Mouse (Mus musculus) embryo, embryonic 10 days (tissue): ENCODE measurements around the gene B230217C12Rik.

Experiments used
- DNase-seq: peaks from one replicate; pipeline ENCODE4 v3.0.0-alpha.2; 2015; ENCODE audit warnings: low spot score

B230217C12Rik gene

DNA sequence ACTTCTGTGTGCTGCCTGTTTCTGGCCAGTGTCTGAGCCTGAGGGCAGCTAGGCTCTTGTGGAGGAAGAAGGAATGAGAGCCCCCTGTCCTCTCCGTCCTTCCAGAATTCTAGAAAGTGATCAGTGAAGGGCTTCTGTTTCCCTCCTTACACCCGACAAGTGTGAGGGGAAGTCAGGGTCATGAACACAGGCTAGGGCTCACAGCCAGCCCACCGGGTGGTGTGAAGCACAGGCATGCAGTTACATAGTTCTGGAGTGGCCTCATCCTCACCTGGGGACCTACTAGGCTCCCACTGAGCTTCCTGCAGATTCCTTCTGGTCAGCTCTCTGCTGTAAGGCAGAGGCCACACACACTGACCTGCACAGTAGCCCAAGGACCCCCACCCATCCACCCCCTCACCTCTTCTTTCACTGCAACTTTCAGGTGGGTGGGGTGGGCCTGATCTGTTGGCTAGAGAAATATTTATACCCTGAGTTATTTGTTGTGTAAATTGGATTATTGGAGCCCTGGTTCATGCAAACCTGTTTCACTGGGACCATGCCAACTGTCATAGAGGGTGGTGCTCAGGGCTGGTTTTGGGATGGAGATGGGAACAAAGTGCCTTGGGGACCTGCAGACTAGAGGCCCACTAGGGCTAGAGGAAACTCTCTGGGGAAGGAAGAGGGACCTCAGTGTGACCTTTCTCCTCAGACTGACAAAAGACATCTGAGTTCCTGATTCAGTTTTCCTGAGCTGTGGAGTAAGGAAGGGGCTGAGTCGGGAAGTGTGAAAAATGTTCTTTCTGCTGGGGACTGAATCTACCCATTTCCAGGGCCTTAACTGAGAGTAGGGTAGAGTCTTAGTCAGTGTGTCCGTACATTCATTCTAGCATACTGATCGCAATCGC, 31.1 kb upstream of the B230217C12Rik start:
- DNase-seq: no peak

DNA sequence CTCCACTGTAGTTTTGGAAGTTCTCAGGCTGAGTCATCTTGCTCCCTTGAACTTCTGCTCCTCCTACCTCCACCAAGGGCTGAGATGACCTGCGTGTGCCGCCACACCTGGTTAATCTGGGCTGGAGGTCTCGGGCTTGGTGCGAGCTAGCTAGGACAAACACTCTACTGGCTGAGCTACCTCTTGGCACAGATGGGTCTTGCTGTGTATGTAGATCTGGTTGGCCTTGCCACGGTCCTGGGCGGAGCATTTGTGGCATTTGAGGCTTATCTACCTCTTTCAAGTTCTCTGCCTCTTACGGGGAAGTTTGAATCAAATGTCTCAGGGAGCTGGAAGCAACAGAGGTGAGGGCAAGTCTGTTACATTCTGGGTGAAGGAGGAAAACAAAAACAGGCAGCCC, 30.2 kb upstream of the B230217C12Rik start:
- DNase-seq: no peak

DNA sequence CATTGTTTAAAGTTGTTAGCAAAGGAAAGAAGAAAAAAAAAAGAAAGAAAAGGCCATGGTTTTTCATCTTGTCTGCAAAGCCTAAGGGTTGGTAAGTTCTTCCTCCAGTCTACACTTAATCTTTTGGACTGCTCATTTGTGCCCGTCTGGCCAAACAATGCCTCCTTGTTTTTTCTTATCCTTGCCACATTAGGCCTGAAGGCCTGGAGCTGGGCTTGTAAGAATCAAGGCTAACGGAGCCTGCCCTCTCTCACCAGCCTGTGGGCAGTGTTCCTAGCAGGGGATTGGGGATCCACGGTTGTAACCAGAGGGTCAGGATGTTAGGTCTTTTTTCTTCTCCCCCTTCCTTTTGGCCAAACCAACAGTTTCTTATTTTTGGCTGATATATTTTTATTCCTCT, 29.6 kb upstream of the B230217C12Rik start:
- no peak for DNase-seq

GRCm38 (mm10) chr11:97811569-97812362, 28.8 kb upstream of the B230217C12Rik start:
- peak; percentile 41 for DNase-seq

DNA sequence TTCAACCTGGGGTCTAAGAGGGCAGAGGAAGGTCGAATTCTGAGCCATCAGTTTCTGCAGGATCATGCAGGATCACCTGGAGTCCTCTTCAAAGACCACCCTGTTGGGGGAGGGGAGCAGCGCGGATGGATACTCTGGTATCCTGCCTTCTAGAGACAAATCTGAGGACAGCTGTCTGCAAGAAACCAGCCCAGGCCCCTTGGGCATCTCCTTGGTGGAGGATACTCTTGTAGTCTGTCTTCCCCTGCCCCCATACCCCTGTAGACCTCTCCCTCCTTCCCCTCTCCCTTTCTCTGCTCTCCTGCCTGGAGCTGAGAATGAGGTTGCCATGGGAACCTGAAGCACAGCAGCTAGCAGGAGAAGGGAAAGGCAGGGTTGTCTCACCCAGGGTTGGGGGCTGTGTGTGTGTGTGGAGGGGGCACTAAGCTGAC, 28.1 kb upstream of the B230217C12Rik start:
- DNase-seq: peak; percentile 82

GRCm38 (mm10) chr11:97813085-97813484, 27.5 kb upstream of the B230217C12Rik start:
- no peak for DNase-seq

DNA sequence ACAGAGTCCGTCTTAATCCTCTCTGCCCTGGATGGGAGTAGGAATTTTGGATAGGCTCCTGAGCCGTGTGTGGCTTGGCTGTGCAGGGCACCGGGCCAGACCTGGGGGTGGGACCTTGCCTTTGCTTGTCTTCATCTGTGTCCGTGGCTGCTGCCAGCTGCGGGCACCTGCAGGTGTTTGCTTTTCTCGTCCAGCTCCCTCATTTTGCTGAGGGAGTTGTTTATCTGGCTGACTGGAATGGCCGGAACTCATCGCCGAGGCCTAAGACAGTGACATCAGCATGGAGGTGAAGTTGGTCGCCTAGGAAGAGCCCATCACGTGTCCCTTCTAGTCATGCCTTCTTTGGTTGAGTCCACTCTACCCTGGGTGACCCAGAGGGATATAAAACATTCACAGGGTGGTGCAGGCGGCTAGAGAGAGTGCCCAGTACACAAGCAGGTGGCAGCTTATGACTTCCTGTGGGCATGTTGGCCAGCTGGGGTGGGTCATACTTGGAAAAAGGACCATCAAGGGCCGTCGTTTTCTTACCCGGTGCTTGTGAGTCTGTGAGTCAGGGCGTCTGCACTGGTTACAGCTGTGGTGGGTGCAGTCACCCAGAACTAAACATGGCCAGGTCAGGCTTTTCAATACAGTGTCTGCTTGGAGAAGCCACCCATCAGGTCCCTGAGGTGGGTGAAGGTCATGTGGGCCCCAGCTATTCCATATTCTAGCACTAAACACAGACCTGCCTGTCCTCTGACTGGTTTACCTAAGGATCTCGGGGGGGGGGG, 26.6 kb upstream of the B230217C12Rik start:
- no peak for DNase-seq

DNA sequence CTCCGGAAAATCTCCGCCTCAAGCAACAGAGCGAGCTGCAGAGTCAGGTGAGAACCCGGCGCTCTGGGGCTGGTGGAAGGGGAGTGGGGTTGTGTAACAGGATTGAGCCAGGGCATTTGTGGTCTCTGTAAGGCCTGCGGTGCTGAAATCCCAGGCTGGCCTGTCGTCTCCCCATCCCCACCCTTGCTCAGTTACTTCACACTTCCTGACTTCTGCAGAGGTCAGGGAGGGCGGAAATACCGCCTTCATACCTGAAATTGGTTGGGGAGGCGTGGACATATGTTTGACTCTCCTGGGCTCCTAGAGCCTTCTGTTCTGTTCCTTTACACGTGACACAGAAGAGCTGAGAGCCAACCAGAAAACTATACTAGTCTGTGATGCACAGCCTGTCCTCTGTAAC, 24.8 kb upstream of the B230217C12Rik start:
- no peak for DNase-seq

GRCm38 (mm10) chr11:97816176-97816575, 24.4 kb upstream of the B230217C12Rik start:
- DNase-seq: no peak

DNA sequence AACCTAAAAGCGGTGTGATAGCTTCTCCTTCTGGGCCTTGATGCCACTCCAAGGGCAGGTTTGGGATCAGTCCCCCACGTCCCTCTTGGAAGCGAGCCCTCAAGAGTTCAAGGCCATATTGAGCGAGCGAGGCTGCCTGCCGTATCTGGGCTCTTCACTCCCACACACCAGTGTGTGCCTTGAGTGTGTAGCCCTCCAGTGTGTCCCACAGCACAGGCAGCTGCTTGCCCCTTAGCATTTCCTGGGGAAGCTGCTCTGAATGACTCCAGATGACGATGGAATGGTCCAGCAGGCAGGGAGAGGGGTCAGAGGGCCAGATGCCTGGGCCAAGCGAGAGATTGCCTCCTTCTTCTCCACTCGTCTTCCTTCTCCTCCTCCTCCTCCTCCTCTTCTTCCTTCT, 23.7 kb upstream of the B230217C12Rik start:
- DNase-seq: peak; percentile 75

DNA sequence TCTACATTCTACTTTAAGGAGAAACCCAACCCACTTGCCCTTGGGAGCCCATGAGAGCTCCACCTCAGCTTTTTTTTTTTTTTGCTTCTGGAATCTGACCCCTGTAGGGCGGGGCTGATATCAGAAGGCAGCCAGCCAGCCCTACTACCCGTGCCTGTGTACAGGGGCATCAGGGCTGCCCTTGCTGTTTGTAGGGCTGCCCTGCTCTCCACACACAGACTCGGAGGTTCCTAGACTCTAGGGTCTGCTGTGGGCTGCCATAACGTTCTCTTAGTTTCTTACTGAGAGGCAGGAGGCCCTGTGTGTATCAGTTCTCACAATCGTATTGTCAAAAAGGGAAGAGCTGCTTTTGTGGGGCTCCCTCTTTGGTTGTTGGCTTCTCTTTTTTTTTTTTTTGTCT, 23.2 kb upstream of the B230217C12Rik start:
- peak; percentile 55 for DNase-seq

- peak; percentile 32 for DNase-seq
These were observed 22.6 kb upstream of the B230217C12Rik start for GRCm38 (mm10) chr11:97818003-97818402.

GRCm38 (mm10) chr11:97818571-97818970, 22.0 kb upstream of the B230217C12Rik start:
- peak; percentile 90 for DNase-seq

- DNase-seq: no peak
These were observed 21.5 kb upstream of the B230217C12Rik start for GRCm38 (mm10) chr11:97819102-97819501.

DNA sequence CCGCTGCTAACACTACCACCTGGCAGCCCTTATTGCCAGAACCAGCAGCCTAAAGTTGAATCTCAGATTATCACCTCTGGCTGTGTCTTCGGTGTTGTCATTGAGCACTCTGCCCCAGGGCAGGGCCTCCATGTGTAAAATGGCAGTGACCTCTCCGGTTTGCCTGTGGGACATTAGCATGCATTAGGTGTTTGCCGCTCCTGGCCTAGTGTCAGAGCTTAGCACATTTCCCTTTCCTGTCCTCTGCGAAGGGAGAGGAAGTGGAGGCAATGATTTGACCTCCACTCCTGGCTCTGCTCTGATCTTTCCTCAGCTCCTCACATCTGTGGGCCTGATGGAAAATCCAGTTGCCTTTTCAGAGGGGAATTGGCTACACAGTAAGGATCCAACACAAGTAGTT, 20.7 kb upstream of the B230217C12Rik start:
- no peak for DNase-seq

DNA sequence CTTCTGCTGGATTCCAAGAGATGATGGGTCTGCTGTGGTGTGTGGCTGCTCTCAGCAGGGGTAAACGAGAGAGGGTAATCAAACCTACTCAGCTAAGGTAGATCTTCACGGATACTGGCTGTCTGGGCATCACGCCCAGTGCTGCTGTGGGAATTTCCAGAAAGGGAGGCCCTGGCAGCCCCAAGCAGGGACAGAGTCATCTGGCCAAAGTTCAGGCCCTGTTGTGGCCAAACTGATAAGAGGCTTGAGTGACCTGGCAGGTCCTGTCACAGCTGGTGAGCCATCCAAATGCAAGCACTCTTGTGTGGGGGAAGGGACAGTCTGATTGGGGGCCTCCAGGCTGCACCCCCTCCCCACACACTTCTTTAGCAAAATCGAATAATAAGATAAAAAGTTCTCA, 19.7 kb upstream of the B230217C12Rik start:
- no peak for DNase-seq

DNA sequence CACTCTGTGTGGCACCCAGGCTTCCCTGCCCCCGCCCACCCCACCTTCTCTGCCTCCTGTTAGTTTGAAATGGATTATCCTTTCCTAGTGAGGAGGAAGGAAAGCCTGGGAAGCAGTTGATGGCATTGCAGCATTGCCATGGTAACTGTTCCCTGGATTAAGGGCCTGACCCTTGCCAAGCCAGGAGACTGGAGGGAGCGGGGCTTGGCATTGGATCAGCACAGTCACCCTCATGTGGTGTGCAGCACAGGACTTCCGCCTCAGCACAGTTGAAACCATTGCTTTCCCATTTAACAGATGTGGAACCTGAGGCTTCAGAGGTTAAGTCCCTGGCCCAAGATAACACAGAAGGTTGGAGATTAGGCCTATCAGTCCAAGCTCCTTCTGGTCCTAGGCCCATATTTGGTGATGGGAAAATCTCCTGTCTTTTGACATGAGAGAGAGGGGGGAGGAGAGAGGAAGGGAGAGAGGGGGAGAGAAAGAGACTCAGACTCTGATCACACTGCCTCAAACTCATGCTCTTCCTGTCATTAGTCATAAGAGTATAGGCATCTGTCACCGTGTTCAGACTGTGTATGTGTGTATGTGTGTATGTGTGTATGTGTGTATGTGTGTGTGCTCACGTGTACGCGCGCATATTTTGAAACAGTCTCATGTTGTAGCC, 19.0 kb upstream of the B230217C12Rik start:
- DNase-seq: no peak

DNA sequence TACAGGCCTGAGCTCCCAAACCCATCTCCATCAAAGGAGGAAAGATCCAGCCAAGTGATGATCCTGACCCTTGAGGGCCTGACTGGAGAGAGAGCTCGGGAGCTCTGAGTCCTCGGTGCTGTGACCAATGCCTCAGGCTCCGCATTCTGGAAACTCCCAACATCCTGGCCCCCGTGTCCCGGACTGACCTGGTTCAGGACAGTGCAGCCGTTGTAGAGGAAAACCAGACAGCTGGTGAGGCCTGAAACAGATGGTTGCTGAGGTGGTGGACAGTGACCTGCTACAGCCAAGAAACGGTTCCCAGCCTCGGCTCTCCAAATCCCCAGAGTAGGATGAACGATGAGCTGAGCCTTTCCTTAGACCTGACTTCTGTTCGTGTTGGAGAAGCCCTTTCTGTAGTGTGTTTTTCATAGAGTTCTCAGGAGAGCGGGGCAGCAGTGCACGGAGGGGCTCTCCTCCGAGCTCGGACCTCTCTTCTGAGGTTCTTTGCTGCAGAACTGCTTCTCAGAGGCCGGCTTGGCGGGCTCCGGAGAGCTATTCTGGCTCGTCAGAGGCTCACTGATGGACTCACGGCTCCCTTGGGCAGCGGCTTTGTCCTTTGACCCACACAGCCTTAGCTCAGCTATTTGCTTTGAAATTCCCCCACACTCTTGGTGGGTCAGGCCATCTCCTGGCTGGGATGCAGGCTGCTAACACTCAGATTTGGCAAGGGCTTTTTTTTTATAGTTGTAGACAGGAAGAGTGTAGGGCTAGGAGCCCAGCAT, 17.6 kb upstream of the B230217C12Rik start:
- DNase-seq: peak; percentile 36

GRCm38 (mm10) chr11:97824168-97824567, 16.4 kb upstream of the B230217C12Rik start:
- no peak for DNase-seq

DNA sequence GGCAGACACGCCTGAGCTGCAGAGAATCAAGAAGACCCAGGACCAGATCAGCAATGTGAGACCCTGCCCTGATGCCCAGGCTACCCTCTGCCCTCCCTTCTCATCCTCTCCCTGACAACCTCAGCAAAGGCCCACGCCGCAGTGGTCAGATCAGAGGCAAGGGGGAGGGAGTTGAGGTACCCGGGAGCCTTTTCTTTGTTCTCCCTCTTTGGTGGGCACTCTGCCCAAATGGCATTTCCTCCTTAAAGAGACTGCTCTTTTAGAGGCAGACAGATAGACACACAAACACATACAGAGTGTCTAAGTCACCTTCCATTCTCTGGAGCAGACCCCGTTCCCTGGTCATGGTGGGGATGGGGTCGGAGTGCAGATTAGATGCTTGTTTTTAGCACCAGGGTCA, 15.7 kb upstream of the B230217C12Rik start:
- no peak for DNase-seq

GRCm38 (mm10) chr11:97825295-97825694, 15.3 kb upstream of the B230217C12Rik start:
- no peak for DNase-seq
